Mouse (Mus musculus) hindbrain, embryonic 15.5 days (tissue): ENCODE measurements around the gene Hist1h2ae. TPM values are rescaled to one million over a fixed set of nuclear protein-coding genes. Genes with fewer than 3 reads are reported as not detected.
"Not testable (repeated sequence)": the region's sequence is repeated elsewhere in the genome, so short reads cannot be mapped to it uniquely, and the experiment has no call there.

Experiments
- ATAC-seq: fragments of 200-750 bp; cut with Nextera tagmentation; 2 replicates; pipeline ENCODE4 v1.8.0; 2017; ENCODE audit warnings: low read depth, moderate number of reproducible peaks, moderate TSS enrichment; ENCODE audit not compliant: low FRiP score
- H3K27ac ChIP-seq: fragments of 300-500 bp; sonication (generic); replicated peaks from 2 replicates; pipeline ENCODE4 v1.5.1; 2015; ENCODE audit warnings: mild to moderate bottlenecking, inconsistent platforms
- H3K27me3 ChIP-seq: fragments of 300-500 bp; sonication (generic); 2 replicates; pipeline ENCODE4 v1.6.1; 2015; ENCODE audit warnings: control low read depth, inconsistent platforms
- H3K36me3 ChIP-seq: fragments of 300-500 bp; sonication (generic); 2 replicates; pipeline ENCODE4 v1.6.1; 2015; ENCODE audit warnings: control low read depth, inconsistent platforms
- H3K4me1 ChIP-seq: fragments of 300-500 bp; sonication (generic); replicated peaks from 2 replicates; pipeline ENCODE4 v1.6.1; 2015; ENCODE audit warnings: control low read depth, inconsistent platforms
- H3K4me2 ChIP-seq: fragments of 300-500 bp; sonication (generic); 2 replicates; pipeline ENCODE4 v1.6.1; 2015; ENCODE audit warnings: moderate library complexity, mild to moderate bottlenecking, inconsistent platforms
- H3K4me3 ChIP-seq: fragments of 300-500 bp; sonication (generic); 2 replicates; pipeline ENCODE4 v1.5.1; 2015; ENCODE audit warnings: mild to moderate bottlenecking, inconsistent platforms
- H3K9ac ChIP-seq: fragments of 300-500 bp; sonication (generic); 2 replicates; pipeline ENCODE4 v1.6.1; 2015; ENCODE audit warnings: inconsistent platforms
- H3K9me3 ChIP-seq: fragments of 300-500 bp; sonication (generic); 2 replicates; pipeline ENCODE4 v1.6.1; 2016; ENCODE audit warnings: control low read depth, inconsistent platforms
- WGBS: fragments of 180-500 bp; shearing (Covaris S2); methylation state at CpG from one replicate; pipeline ENCODE4 v1.1.7; 2015; 5-methylcytosine and 5-hydroxymethylcytosine counted together
- polyA plus RNA-seq: library from polyadenylated mRNA; unstranded; fragments of >200 nt; fragmentation: Nextera tagmentation; extraction: Ambion mirVana; gene quantifications from 2 replicates; pipeline ENCODE4 v1.2.1, GENCODE M21; 2015

The Hist1h2ae gene
- polyA plus RNA-seq, 1 experiment from 2014 or later, result 15.9 TPM

DNA sequence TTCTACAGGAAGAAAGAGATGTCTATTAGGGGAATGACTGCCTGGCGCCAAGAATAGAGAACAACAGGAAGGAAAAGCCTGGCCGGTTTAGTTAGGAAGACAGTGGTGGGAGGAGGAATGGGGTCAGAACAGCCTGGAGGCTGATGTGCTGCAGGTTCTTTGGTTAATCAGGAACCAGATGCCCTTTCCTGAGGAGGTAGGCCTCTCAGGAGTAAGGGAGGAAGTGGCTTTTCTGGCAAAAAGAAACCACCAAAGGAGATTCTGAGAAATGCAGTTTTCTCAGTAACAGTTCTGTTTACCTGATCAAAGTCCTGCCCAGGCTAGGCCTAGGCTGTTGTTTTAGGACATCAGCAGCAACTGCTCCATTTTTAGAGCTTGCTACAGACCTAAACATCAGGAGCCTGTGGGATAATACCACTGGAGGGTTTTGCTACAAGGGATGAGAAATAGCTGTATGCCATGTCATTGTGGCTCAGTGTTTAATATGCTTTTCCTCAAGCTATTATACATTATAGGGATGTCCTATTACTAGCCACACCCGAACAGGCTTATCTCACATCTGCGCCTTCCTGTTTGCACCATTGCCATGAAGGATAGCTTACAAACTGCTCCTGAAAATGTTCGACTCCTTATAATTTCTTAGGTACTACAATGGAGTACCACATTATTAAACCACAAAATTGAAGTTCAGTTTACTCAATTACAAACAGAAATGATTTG lies 22.2 kb upstream of the Hist1h2ae start:
- Histone ChIP-seq H3K4me1 (no peaks in the 10 kb centered on the region), H3K4me3 (no peak overlapping the region), H3K27ac (no peak overlapping the region), H3K4me2 (no peak overlapping the region), H3K36me3 (no peaks in the 10 kb centered on the region), H3K9me3 (no peaks in the 10 kb centered on the region), H3K9ac (no peak overlapping the region), H3K27me3 (no peaks in the 10 kb centered on the region)
- WGBS, result 85% methylated on average over 5 of the region's 5 CpGs
- no peak for ATAC-seq

DNA sequence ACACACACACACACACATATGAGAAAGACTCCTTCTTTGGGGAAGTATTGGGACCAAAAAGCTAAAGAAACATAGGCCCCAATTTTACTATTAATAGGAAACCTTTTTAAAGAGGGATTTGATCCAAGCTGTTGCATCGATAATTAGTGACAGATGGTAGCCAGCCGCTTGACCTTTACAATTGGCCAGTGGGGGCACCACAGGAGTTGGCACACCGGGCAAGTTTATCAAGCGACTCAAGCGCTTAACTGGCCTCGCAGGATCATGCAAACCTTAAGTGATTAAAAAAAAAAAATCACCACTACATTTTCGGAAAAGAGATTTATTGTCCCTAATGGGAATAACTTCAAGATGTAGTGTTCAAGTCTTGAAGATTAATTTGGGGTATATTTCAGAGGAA lies 21.6 kb upstream of the Hist1h2ae start:
- Histone ChIP-seq H3K27ac (no peak overlapping the region), H3K27me3 (no peaks in the 10 kb centered on the region), H3K9ac (no peak overlapping the region), H3K4me1 (no peaks in the 10 kb centered on the region), H3K9me3 (no peaks in the 10 kb centered on the region), H3K4me3 (no peak overlapping the region), H3K4me2 (no peak overlapping the region), H3K36me3 (no peaks in the 10 kb centered on the region)
- ATAC-seq, result no peak
- WGBS, result 85% methylated on average over 7 of the region's 7 CpGs

DNA sequence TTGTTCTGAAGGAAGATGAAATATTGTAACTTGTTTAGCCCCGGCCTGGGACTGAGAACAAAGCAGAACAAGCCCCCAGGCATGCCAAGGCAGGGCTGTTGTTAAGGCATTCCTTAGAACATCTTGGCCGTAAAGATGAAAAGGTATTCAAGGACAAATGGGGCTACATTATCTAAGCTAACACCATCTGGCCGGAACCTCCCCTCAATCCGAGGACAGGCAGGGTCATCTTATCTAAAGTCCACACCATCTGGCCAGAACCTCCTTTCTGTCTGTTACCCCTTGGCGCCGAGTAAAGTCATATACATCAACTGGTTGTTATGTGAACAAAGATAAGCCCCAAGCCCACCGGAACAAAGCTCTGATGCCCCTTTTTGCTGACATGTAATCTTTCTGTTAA lies 20.9 kb upstream of the Hist1h2ae start:
- ATAC-seq, H3K9ac ChIP-seq, H3K36me3 ChIP-seq, H3K4me1 ChIP-seq, H3K9me3 ChIP-seq, H3K4me2 ChIP-seq, H3K27ac ChIP-seq, H3K27me3 ChIP-seq, H3K4me3 ChIP-seq: not testable (repeated sequence)
- WGBS, result 89% methylated on average over 7 of the region's 7 CpGs

DNA sequence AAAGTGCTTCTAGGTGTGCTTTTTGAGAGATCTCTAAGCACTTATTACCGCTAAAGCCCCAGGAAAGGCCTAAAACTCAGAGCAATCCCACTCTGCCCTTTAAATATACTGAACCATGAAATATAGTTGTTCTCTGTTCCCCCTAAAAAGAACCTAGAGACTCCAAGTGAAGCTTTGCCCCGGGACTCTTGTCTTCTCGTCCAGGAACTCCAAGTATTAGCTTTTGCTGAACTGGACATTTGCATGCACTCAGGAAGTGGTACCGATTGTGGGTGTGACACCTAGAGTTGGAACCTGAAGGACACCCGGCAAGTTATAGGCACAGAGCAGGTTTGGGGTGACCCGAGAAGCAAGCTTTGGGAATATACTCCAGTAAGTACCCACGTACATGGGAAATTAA lies 20.2 kb upstream of the Hist1h2ae start:
- H3K4me3 ChIP-seq, result no peak overlapping the region
- WGBS, result 94% methylated on average over 7 of the region's 7 CpGs
- no peak overlapping the region for H3K27ac ChIP-seq
- no peak overlapping the region for H3K4me2 ChIP-seq
- no peaks in the 10 kb centered on the region for H3K9me3 ChIP-seq
- no peak overlapping the region for H3K9ac ChIP-seq
- peaks cover 7% of the 10 kb centered on the region for H3K4me1 ChIP-seq
- no peaks in the 10 kb centered on the region for H3K27me3 ChIP-seq
- no peaks in the 10 kb centered on the region for H3K36me3 ChIP-seq
- ATAC-seq, result no peak

DNA sequence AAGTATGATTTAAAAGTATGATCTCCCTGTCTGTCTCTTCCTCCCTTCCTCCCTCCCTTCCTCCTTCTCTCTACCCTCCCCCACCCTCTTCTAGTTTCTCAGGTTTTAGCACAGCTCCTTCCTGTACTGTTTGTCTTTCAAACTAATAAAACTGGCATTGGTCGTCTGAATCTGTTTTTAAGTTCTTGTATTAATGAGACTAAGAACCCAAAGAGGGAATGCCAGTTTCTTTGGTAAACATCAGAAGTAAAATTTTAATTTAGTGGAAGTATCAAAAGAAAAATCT lies 15.9 kb upstream of the Hist1h2ae start:
- peak overlapping the region; percentile 39 for H3K9ac ChIP-seq
- no peak for ATAC-seq
- 13% methylated on average over 1 of the region's 1 CpGs for WGBS
- peak overlapping the region; percentile 93 for H3K4me2 ChIP-seq
- H3K27ac ChIP-seq, result peak overlapping the region; percentile 79
- H3K36me3 ChIP-seq, result no peaks in the 10 kb centered on the region
- peaks cover 30% of the 10 kb centered on the region for H3K4me1 ChIP-seq
- H3K4me3 ChIP-seq, result peak overlapping the region; percentile 53
- no peaks in the 10 kb centered on the region for H3K27me3 ChIP-seq
- H3K9me3 ChIP-seq, result no peaks in the 10 kb centered on the region

DNA sequence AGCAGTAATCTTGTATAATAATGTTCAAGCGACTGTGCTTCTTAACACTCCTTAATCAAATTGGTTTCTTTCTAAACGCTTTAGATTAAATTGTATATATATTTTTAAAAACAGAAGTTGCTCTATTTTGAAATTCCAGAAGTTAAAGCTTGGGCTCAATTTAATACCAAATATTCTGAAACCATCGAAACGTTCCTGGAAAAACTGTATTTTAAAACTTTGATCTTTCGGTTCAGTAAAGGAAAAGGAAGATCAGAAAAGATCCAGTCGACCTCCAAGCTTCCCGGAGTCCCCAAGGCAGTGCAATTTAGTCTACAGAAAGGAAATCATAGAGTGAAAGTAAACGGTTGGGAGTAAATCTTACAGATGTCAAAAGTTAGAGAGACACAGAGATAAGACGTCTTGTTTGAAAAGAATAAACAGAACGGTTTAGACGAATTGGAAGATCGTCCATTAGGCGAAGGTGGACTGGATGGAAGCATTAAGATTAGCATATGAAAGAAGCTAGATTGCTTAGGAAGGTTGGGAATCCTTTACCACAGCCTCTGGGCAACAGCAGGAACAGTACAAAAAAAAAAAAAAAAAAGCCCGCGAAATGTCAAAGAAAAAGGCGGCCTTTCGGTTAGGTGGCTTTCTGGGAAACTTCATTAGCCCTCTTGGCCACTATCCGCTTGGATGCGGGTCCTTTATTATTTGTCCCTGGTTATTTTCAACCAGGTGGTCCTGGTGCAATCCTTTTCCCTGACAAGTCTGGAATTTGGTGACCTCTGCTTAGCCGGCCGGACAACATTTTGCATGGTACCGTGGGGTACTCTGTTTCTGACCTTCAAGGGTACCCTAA lies 15.3 kb upstream of the Hist1h2ae start:
- Histone ChIP-seq H3K36me3 (no peaks in the 10 kb centered on the region), H3K27ac (peak overlapping the region; percentile 93), H3K9me3 (no peaks in the 10 kb centered on the region), H3K4me2 (peak overlapping the region; percentile 93), H3K27me3 (no peaks in the 10 kb centered on the region), H3K4me1 (peaks cover 33% of the 10 kb centered on the region), H3K4me3 (peak overlapping the region; percentile 53), H3K9ac (peak overlapping the region; percentile 39)
- WGBS, result 1% methylated on average over 22 of the region's 22 CpGs
- ATAC-seq, result no peak

DNA sequence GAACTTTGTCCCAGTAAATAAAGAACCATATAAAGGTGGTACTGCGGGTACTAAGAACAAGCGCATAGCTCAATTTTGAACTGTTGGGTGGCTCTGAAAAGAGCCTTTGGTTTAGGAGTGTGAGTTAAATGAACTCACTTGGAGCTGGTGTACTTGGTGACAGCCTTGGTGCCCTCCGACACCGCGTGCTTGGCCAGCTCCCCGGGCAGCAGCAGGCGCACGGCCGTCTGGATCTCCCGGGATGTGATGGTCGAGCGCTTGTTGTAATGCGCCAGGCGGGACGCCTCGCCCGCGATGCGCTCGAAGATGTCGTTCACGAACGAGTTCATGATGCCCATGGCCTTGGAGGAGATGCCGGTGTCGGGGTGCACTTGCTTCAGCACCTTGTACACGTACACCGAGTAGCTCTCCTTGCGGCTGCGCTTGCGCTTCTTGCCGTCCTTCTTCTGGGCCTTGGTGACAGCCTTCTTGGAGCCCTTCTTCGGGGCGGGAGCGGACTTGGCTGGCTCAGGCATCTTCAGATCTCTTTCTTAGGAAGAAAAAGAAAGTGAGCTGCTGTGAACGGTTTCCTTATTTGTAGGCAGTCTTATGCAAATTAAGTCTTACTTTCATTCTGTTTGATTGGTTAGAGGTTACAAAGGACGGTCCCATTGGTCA lies 14.6 kb upstream of the Hist1h2ae start:
- H3K36me3 ChIP-seq, H3K9me3 ChIP-seq, H3K27me3 ChIP-seq: not testable (repeated sequence)
- Histone ChIP-seq H3K4me3 (peak overlapping the region; percentile 53), H3K27ac (peak overlapping the region; percentile 93), H3K4me1 (peaks cover 38% of the 10 kb centered on the region), H3K9ac (peak overlapping the region; percentile 62), H3K4me2 (peak overlapping the region; percentile 93)
- ATAC-seq, result peak; percentile 91
- WGBS, result under 1% methylated on average over 33 of the region's 36 CpGs

DNA sequence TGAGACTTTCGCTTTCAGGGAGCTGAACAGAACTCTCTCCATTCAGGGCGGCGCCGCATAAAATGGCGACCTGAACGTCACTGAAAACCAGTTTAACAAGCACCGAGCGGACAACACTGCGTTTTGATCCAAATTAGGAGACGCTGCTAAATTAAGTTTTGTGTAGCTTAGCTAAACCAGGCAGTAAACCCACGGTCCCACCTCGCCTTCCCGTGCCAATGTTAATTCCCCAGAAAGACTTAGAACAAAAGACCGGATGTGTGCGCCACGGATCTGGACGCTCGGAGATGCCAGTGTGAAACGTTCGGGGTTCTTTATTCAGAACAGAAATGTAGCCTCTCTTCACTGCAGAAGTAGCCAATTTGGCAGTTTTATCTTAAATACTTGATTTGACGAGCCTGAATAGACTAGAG lies 14.0 kb upstream of the Hist1h2ae start:
- under 1% methylated on average over 21 of the region's 21 CpGs for WGBS
- Histone ChIP-seq H3K4me3 (peak overlapping the region; percentile 53), H3K9ac (peak overlapping the region; percentile 62), H3K4me2 (peak overlapping the region; percentile 93), H3K27me3 (no peaks in the 10 kb centered on the region), H3K27ac (peak overlapping the region; percentile 93), H3K36me3 (no peaks in the 10 kb centered on the region), H3K9me3 (no peaks in the 10 kb centered on the region), H3K4me1 (peaks cover 38% of the 10 kb centered on the region)
- no peak for ATAC-seq

DNA sequence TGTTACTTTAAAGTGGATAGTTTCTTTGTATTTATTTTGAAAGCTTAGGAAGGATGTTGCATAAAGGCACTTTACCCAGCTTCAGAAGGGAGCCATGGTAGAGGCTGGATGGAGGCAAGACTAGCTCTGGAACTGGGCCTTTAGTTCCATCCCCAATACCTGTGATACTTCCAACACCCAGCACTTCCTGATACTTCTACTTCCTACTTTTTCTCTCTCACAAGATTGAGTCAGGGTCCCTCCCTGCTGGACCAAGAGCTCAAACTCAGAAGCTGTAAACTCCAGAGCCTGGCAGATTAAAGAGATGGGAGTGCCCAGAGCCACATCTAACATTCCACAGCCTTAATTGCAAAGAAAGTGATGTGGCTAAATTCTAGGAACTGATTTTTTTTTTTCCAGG lies 13.3 kb upstream of the Hist1h2ae start:
- no peaks in the 10 kb centered on the region for H3K27me3 ChIP-seq
- H3K4me1 ChIP-seq, result peaks cover 38% of the 10 kb centered on the region
- H3K4me3 ChIP-seq, result peak overlapping the region; percentile 53
- no peak for ATAC-seq
- peak overlapping the region; percentile 93 for H3K4me2 ChIP-seq
- H3K36me3 ChIP-seq, result no peaks in the 10 kb centered on the region
- H3K9me3 ChIP-seq, result no peaks in the 10 kb centered on the region
- H3K27ac ChIP-seq, result peak overlapping the region; percentile 93
- H3K9ac ChIP-seq, result peak overlapping the region; percentile 62; the same call in 1 of the 2 replicates

DNA sequence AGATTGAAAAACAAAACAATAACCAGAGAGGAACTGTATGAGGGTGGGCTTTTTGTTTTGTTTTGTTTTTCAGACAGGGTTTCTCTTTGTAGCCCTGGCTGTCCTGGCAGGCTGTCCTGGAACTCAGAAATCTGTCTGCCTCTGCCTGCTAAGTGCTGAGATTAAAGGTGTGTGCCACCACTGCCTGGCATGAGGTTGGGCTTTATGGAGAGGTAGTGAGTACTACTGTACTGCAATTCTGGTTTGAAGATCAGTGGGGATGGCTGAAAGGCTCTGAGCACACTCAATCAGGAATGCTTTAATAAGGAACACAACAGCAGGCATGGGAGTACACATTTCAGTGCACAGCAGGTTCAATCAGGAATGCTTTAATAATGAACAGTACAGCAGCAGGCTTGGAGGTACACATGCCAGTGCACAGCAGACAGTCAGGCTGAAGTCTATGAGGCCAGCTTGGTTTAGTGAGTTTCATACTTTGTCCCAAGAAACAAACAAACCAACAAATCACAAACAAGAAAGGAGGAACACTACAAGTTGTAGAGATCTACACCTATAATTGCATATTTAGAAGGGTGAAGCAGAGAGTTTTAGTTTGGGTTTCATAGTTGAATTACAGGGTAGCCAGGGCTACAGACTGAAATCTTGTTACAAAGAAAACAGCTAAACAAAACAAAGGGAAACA lies 12.5 kb upstream of the Hist1h2ae start:
- H3K4me2 ChIP-seq, result no peak overlapping the region
- H3K4me3 ChIP-seq, result no peak overlapping the region
- H3K27me3 ChIP-seq, result no peaks in the 10 kb centered on the region
- H3K36me3 ChIP-seq, result no peaks in the 10 kb centered on the region
- no peak overlapping the region for H3K9ac ChIP-seq
- no peak for ATAC-seq
- H3K4me1 ChIP-seq, result peaks cover 38% of the 10 kb centered on the region
- no peaks in the 10 kb centered on the region for H3K9me3 ChIP-seq
- no peak overlapping the region; the same call in 1 of the 2 replicates for H3K27ac ChIP-seq

DNA sequence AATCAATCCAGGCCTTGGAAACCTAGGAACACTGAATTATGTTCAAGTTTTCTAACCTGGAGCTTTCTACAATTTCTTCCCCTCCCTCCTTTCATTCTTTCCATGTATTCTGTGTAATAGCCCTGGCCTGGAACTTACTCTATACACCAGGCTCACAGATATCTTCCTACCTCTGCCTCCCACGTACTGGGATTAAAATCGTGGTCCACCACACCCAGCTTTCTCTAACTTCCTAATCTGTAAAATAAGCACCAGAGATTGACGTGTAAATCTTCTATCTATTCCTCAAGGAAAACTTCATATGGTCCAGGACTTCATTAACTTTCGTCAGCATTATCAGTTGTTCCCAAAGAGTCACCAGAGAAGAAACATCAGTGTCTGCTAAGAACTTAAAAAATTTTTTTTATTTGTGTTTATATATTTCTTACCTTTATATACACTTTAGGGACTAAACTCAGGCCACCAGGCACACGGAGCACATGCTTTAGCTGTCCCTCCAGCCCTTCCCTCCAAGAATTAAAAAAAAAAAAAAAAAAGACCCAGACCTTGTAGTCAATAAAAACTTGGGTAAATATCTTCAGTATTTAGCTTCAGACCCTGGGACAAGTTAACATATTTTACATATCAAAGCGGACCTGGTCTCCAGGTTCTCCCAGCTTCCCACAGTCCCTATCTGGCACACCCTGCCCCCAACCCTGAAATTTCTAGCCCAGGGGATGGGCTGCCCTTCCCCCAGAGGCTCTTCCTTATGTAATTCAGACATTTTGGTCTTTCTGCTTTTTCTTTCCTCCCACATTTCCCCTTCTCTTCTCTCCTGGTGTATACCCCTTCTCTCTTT lies 11.4 kb upstream of the Hist1h2ae start:
- no peaks in the 10 kb centered on the region for H3K36me3 ChIP-seq
- H3K4me3 ChIP-seq, result peak overlapping the region; percentile 53
- ATAC-seq, result no peak
- no peaks in the 10 kb centered on the region for H3K9me3 ChIP-seq
- no peaks in the 10 kb centered on the region for H3K27me3 ChIP-seq
- peak overlapping the region; percentile 80 for H3K27ac ChIP-seq
- H3K4me1 ChIP-seq, result peaks cover 38% of the 10 kb centered on the region
- WGBS, result 8% methylated on average over 6 of the region's 6 CpGs
- H3K4me2 ChIP-seq, result peak overlapping the region; percentile 81
- peak overlapping the region; percentile 48 for H3K9ac ChIP-seq
